Mouse (Mus musculus): ENCODE measurements around the gene Med4. TPM values are rescaled to one million over a fixed set of nuclear protein-coding genes. Genes with fewer than 3 reads are reported as not detected.

The Med4 gene
- total and polyA plus RNA-seq, 3 experiments = 12.5 to 23.5 (median 19.5) TPM

DNA sequence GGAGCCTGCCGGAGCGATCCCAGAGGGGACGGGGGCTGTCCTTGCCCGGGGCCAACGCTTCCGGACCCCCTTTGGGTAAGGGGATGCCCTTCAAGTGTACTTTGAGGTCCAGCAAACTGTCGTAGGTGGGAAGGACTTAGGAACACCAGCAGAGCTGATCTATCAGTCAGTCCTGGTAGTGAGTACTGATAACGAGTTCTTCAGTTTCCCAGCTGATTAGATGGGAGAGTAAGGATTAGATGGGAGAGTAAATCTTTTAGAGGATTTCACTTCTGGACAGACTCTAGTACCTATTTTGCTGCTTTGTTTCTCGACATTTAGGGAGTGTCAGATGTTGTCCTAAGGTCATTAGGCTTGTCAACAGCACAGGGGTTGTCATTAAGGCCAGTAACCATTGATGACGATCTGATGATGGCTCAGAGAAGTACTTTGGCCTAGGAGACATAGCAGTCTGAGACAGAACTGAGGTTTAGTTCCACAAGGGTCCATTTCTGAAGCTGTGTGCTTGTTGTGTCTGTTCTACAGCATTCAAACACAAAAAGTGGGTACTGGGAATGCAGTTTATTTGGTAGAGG is 43.4 kb downstream of the Med4 start:
- peaks cover 13% of the 10 kb centered on the region for H3K36me3 ChIP-seq (ENCODE audit: control insufficient read depth, insufficient read depth, low read length)
- peak overlapping the region; percentile 88 for H3K27ac ChIP-seq
- H3K4me3 ChIP-seq = peak overlapping the region; percentile 64
- intact Hi-C loops (cut with DNase I) = loop anchor here (5.0 kb wide), 1 partner anchor 41 kb away; the partner anchor contains the start of gene Med4
- 1% methylated on average over 10 of the region's 10 CpGs for WGBS
- TF ChIP-seq POLR2A (IDR thresholded peaks at IDR 0.05; ENCODE audit: insufficient read depth, low read depth, low read length) = no peak
- no peak for TF ChIP-seq EP300 (IDR thresholded peaks at IDR 0.05; ENCODE audit: insufficient read depth, low read depth, low read length)
- no peak for TF ChIP-seq CTCF (IDR thresholded peaks at IDR 0.05)
- H3K27me3 ChIP-seq (ENCODE audit: control insufficient read depth, insufficient read depth, low read length) = no peaks in the 10 kb centered on the region
- H3K79me2 ChIP-seq (replicated peaks; ENCODE audit: control insufficient read depth, insufficient read depth, low read length) = peaks cover 12% of the 10 kb centered on the region
- DNase-seq = no peak
- H3K9ac ChIP-seq (ENCODE audit: low read depth, low read length) = peak overlapping the region; percentile 98
- peaks cover 6% of the 10 kb centered on the region for H3K4me1 ChIP-seq (ENCODE audit: control insufficient read depth, insufficient read depth, low read length)

Other genes with a start within 250 kb of the Med4 start
- gene Rb1, start 184.2 kb upstream of the Med4 start, total RNA-seq (2021) = 10 to 100 TPM; 18.2 to 19.2 TPM
- 5.1 and 9.6 TPM in 2 replicates for gene Rb1, start 184.2 kb upstream of the Med4 start, polyA plus RNA-seq (2012; rRNA removed)
- 100 to 1,000 TPM; 724 to 814 TPM for gene Itm2b, start 124.7 kb upstream of the Med4 start, total RNA-seq (2021)
- 771 and 1,125 TPM in 2 replicates for gene Itm2b, start 124.7 kb upstream of the Med4 start, polyA plus RNA-seq (2012; rRNA removed)
- 100 to 1,000 TPM; 693 to 811 TPM for gene Sucla2, start 15.3 kb downstream of the Med4 start, total RNA-seq (2021)
- gene Sucla2, start 15.3 kb downstream of the Med4 start, polyA plus RNA-seq (2012; rRNA removed) = 125 and 246 TPM in 2 replicates
- gene Nudt15, start 38.2 kb downstream of the Med4 start, total RNA-seq (2021) = 1 to 10 TPM; 7.3 to 8.6 TPM
- gene Nudt15, start 38.2 kb downstream of the Med4 start, polyA plus RNA-seq (2012; rRNA removed) = 3.2 and 5.9 TPM in 2 replicates
- not detected for gene Gm21750, start 151.2 kb downstream of the Med4 start, total RNA-seq (2021)
- gene Gm21750, start 151.2 kb downstream of the Med4 start, polyA plus RNA-seq (2012; rRNA removed) = not detected in 2 replicates